Mouse (Mus musculus) T-helper 2 cell (primary cell): ENCODE data around the gene Aldh8a1.
"Not testable (repeated sequence)": the region's sequence is repeated elsewhere in the genome, so short reads cannot be mapped to it uniquely, and the experiment has no call there.

Experiments used
- in situ Hi-C: fragments of 300-600 bp; cut with MboI, MseI; formaldehyde crosslinking; loops from one replicate; pipeline ENCODE4 v1.15.1; 2025; ENCODE audit warnings: high pct_unique_total_duplicates

Aldh8a1 gene

DNA sequence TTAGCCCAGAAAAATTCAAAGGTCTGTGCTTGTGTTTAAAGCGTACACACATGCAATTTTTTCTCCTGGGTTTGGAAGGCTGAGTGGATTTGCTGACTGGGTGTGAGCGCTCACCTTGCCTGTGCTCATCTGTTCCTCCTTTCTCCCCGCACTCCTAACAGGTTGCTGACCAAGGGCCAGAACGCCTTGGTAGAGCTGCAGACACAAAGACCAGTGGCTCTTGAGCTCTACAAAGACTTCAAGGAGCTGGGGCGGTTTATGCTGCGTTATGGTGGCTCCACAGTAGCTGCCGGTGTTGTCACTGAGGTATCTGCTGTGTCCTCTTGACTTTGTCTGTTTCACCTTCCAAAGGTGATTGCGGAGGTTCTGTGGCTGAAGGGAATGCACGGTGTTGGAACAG lies 9.6 kb upstream of the Aldh8a1 start:
- in situ Hi-C loops: no loop called here

DNA sequence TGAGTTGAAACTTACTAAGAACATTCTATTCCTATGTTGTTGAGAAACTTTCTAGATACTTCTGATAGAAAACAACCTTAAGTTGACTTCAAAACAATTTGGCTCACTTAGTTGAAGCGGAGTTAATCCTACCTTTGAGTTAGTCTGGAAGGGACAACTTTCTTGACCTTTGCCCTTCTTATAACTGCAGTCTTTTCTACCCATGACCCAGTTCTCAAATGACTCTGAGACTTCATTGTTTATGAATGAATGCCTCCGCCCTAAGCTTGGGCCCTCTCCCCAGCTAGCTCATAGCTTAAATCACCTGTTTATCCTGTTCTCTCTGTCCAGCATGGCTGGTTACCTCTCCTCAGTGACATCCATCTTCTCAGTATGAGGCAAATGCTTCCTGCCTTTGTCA lies 7.5 kb upstream of the Aldh8a1 start:
- in situ Hi-C loops: no loop called here

DNA sequence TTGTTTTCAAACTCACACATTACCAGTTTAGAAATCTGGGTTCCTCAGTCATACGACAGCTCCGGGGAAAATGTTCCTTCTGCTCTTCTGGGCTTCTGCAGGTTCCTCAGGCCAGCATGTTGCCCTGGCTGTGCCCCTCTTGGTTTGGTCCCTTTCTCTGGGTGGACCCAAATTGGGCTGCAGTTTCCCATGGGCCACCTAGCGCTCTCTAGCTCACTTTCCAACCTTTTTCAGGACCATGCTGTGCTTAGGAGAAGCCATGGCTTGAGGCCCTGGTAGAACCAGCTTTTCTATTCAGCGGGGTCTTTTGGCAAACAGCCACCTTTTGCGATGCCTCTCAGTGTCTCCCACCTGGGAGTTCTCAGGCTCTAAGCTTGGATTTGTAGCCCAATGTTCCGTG lies 4.8 kb upstream of the Aldh8a1 start:
- in situ Hi-C loops: no loop called here

GRCm38 (mm10) chr10:21378196-21378944 lies 1.3 kb downstream of the Aldh8a1 start:
- in situ Hi-C loops: no loop called here

DNA sequence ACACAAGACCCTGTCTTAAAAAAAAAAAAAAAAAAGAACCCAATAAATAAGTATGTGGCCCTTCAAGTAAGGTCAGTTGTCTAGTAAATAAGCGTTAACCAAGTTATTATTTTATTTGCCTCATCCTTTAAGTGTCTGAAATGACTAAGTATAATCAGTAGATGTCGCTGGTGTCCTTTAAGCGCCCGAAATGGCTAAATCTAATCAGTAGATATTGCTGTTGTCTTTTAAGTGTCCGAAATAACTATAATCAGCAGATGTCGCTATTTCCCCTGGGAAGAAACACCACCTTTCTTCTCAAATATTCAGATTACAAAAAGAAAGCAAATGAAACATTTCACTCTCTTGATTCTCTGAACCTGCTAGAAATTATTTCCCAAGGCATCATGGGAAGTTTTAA lies 5.8 kb downstream of the Aldh8a1 start:
- in situ Hi-C loops: loop anchor here (5.0 kb wide), 1 partner anchor 229 kb away; no protein-coding TSS in a partner anchor

DNA sequence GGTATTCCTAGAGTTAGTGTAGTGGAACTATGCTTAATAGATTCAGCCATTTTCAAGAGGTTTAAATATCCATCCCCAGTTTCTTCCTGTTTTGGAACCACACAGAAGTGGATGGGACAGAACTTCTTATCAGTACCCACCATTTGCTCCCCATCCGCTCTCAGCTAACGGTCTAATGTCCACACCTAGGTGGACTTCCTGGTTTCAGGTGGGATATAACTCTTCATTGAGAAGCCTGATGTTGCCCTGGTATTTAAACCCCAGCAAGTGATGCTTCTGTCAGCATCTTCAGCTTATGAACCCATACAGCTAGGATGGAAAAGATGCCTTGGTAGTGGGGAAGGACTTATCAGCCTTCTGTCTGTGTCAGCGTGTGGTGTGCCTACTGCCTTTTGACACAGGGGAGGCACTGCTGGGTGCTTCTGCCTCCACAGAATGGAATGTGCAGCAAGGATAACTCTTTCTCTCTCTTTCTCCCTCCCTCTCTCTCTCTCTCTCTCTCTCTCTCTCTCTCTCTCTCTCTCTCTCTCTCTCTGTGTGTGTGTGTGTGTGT lies 8.1 kb downstream of the Aldh8a1 start:
- in situ Hi-C loops: loop anchor here (5.0 kb wide), 1 partner anchor 617 kb away; no protein-coding TSS in a partner anchor

DNA sequence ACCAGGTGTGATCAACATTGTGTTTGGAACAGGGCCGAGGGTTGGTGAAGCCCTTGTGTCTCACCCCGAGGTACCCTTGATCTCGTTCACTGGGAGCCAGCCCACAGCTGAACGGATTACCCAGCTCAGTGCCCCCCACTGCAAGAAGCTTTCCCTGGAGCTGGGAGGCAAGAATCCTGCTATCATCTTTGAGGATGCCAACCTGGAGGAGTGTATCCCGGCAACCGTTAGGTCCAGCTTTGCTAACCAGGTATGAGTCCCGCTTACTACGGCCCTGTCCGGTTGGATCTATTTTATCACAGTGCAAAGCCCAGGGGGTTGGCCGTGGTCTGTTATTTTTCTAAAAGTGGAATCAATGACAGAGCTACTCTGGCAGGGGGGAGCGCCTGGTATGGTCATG lies 12.0 kb downstream of the Aldh8a1 start:
- in situ Hi-C loops: loop anchor here (5.0 kb wide), 1 partner anchor 613 kb away; no protein-coding TSS in a partner anchor

DNA sequence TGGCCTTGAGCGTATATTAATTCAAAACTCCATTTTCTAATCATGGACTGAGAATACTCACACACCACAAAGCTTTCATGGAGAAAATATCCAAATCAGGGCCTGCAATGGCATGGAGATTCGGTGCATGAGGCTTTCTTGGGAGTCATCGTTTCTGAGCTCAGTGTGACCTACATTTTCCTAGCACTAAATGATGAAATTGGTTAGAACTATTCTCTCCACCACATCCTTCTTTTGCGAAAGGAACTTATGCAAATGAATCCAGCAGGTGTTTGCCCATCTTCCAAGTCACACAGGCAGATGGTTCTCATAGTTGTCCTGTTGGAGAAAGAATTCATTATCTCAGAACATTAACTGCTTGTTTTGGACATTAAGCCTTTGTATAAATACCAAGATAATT lies 13.3 kb downstream of the Aldh8a1 start:
- in situ Hi-C loops: no loop called here

- in situ Hi-C loops: no loop called here
Measured at GRCm38 (mm10) chr10:21391286-21391685, 14.2 kb downstream of the Aldh8a1 start.

- in situ Hi-C loops: no loop called here
Measured at GRCm38 (mm10) chr10:21393390-21393789, 16.3 kb downstream of the Aldh8a1 start.

GRCm38 (mm10) chr10:21395426-21396139 lies 18.5 kb downstream of the Aldh8a1 start:
- in situ Hi-C loops: no loop called here

DNA sequence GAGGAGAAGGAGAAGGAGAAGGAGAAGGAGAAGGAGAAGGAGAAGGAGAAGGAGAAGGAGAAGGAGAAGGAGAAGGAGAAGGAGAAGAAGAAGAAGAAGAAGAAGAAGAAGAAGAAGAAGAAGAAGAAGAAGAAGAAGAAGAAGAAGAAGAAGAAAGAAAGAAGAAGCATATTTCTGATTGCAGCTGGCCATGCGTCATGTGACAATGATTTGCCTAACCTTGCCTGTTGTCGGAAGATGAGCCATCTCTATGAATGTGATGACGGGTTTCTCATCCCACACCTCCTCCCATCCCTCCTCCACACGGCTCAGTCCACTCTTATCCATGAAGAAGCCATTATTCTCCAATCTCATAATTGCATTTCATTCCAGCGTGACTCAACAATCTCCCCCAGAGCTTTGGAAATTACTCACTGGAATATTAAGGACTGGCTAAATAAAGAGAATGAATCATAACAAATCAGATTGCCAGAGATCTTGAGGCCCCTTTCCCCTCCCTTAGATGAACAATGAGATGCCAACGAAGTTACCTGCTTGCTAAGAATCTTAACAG lies 21.9 kb downstream of the Aldh8a1 start:
- in situ Hi-C loops: not testable (repeated sequence)

- in situ Hi-C loops: no loop called here
Measured at GRCm38 (mm10) chr10:21399622-21400021, 22.5 kb downstream of the Aldh8a1 start.

DNA sequence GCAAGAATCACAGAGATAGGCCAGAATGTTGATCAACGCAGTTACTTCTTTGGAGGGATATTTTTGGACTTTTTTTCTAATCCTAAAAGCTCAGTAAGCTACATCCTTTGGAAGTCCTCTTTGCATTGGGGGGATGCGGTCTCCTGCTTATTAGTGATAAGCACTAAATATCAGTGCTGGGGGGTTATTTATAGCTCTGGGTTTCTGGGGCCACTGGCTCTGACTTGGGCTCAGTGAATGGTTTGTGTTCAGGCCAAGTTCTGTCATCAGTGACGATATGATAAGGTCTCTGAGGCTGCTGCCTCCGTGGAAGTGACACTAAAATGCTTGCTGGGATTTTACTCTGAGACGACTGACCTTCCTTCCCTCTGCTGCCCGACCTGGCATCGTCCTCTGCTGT lies 22.9 kb downstream of the Aldh8a1 start:
- in situ Hi-C loops: no loop called here

- in situ Hi-C loops: no loop called here
Measured at GRCm38 (mm10) chr10:21400453-21400852, 23.4 kb downstream of the Aldh8a1 start.

DNA sequence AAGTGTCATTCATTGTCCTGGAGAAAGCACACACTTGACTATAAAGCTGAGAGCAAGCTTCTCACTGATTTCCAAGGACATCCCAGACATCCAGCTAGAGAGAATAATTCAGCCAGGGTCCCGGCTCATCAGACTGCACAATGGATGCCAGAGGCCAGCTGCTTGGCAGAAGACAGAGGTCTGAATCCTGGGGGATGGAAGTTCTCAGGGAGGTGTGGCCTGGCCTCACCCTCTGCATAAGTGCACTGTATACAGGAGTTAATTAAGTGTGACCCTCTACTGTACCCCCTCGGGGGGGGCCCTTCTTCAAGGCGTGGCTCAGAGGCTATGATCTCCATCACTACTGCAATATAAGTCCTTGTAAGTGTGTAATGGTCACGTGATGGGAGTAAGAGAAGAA lies 24.2 kb downstream of the Aldh8a1 start:
- in situ Hi-C loops: no loop called here

DNA sequence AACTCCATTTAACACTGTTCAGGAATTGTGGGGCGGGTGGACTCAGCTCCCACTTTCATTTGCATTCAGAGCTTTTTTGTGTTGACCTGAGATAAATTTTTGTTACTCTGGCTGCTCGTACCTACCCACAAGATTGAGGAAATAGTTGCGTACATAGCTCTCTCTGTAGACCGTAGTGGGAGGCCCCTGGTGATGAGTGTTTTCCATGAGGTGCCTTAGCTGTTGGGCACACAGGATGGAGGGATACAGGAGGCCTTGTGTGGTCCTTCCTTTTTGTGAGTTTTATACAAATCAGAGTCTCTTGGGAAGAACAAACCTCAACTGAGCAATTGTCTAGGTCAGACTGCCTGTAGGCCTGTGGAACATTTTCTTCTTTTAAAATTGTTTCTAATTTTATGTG lies 27.7 kb downstream of the Aldh8a1 start:
- in situ Hi-C loops: no loop called here

DNA sequence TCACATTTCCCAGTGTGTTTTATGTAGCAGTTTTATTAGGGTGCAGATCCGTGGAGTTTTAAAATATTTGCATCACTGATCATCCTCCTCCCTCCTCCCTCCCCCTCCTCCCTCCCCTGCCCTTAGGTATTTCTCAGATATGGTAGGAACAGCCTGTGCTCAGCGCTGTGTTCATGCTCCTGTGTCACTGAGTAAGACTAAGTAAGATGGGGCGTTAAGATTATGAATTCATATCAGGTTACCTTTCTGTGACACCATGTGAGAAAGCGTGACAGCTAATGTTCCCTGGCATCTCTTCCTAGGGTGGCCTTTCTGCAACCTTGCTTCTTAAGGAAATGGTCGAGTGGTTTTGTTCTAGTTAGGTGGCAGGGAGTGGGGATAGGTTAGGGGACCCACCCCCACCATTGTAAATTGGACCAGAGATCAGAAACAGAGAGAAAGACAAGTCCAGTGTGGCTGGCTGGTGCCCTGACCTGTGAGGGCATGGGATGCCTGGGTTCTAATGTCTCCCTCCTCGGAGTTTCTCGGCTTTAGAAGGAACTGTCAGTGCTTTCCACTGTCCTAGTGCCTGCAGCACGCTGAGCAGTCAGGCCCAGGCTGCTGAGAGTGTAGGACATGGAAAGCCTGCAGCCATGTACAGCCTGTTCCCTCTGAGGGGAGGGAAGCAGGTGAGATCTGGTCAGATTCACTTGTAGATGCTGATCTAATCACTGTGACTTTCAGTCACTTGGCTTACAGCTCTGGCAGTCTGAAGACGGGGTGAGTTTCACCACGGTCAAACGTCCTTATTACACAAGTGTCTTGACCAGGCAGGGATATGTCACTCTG lies 28.8 kb downstream of the Aldh8a1 start:
- in situ Hi-C loops: no loop called here

DNA sequence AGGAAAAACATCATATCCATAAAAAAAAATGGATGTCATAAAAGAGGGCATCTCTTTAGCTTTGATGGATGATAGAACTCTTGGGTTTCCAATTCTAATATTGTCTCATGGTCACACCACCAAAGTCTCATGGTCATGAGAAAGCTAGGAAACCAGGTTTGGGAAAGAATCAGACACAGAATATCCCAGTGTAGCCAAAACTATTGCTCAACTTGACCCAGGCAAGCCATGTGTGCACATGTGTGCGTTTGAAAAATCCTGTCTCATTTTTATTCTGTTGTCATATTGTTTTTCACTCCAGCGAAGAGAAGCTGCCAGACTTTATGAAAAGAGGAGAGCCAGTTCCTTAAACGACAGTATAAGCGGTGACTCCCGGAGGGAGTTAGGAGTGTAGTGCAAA lies 33.6 kb downstream of the Aldh8a1 start:
- in situ Hi-C loops: no loop called here

DNA sequence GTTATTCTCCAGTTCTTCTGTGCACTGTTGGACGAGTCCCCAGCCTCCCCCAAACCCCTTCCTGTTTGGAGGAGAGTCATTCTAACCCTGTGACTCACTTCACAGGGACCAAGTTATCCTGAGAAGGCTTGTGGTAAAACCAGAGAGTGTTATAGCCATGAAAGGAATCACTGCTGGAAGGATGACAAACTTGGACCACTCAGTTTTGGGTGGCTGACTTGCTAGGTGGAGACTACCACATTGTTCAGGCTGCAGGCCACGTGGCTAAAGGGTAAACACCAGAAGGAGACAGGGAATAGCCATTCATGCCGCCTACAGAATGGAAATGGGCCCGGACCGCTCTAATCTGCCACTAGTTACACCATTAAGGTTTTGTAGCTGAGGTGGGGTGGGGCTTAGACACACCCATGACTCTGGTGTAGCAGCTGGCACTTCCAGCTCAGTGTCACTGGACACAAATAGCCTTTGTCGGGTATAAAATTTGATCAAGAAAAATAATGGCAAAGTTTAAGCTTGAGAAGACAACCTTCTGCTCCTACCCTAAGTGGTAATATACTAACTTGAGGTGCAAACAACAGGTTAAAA lies 34.6 kb downstream of the Aldh8a1 start:
- in situ Hi-C loops: no loop called here

DNA sequence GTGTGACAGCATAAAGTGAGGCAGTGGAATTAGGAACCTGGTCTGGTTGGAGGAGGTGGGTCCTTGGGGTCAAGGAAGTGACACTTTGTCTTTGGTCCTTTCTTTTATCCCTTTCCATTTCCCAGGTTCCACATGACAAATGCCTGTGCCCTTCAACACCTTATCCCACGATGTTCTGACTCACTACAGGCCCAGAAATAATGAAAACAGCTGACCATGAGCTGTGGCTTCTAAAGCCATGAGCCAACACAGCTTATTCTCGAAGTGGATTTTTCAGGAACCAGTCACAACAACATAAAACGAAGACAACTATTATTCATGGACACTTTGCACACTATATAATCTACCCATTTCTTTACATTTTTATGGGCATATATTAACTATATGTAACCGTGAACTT lies 37.9 kb downstream of the Aldh8a1 start:
- in situ Hi-C loops: no loop called here
